Comparison of ENCODE assay signal across 8 mouse cellular contexts in the genomic region with DNA sequence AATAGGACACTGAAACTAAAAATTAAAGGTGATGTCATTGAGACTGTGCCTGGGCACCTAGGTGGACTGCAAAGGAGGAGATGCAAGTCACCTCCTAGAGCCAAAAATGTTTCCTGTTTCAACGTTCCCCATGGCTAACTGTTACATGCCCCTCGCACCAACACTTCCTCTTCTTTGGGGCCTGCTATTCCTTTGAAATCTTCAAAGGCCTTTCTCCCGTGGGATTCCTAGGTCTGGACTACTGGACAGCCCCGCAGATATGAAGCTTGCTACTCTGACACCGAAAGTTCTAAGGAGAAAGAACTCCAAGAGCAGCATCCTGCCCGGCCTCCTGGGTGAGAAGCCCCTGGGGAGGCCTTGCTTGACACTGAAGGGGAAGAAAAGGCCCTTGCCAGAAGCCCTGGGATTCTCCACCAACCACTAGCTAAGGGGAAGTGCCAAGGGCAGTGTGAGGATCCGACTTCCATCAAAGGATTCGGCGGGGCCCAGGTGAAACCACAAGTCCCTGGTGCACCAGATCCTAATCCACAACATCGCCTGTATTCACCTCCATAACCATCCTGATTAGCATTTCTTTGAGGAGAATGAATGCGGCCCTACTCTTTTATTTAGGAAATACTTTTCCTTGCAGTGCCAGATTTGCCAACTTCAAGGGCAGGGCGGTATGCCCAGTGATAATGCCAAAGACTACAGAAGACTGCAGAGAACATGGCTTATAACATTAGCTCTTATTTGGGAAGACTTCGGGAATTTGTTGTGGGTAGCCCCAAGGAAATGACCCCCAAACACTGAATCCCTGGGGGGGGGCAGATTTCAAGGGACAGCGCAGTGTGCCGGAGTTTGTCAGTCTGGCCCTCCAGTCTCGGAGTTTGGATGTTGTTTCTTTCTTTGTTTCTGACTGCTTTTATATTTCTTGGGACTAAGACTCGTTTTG. TPM values are rescaled to one million over a fixed set of nuclear protein-coding genes. Genes with fewer than 3 reads are reported as not detected.
A peak's percentile ranks its signal among the peaks of the same experiment; 100 is the strongest.
DNase-seq lines count a peak whose midpoint lies in the region; ATAC-seq lines count a peak whose summit lies in the region.

No protein-coding gene starts in this region.

- WGBS in kidney, embryonic 15.5 days = 24% methylated on average over 17 of the region's 17 CpGs
- 24% methylated on average over 17 of the region's 17 CpGs for WGBS in heart, embryonic 11.5 days (ENCODE audit: insufficient replicate concordance)
- 25% methylated on average over 17 of the region's 17 CpGs for WGBS in liver, embryonic 13.5 days (ENCODE audit: insufficient replicate concordance)
- 23% methylated on average over 17 of the region's 17 CpGs for WGBS in neural tube, embryonic 15.5 days

- H3K27me3 ChIP-seq in kidney, embryonic 15.5 days = no peaks in the 10 kb centered on the region
- no peaks in the 10 kb centered on the region for H3K27me3 ChIP-seq in heart, embryonic 11.5 days (ENCODE audit: control insufficient read depth, insufficient read depth, low read length)
- H3K27me3 ChIP-seq in liver, embryonic 13.5 days = peaks cover 61% of the 10 kb centered on the region
- H3K27me3 ChIP-seq in neural tube, embryonic 15.5 days (replicated peaks) = no peaks in the 10 kb centered on the region

- no peak overlapping the region for H3K27ac ChIP-seq in kidney, embryonic 15.5 days
- H3K27ac ChIP-seq in heart, embryonic 11.5 days (ENCODE audit: low read depth, low read length) = no peak overlapping the region
- H3K27ac ChIP-seq in liver, embryonic 13.5 days = no peak overlapping the region
- H3K27ac ChIP-seq in neural tube, embryonic 15.5 days (replicated peaks) = 0 out of 2 replicates have a peak overlapping the region, but pooled peaks have one; percentile 48

- DNase-seq in kidney, postnatal 14 days = no peak
- DNase-seq in NIH3T3 (ENCODE audit: low read depth) = peak; percentile 40
- no peak for DNase-seq in liver, embryonic 13.5 days
- DNase-seq in left cerebral cortex, adult 18-20 months (ENCODE audit: low spot score in 2 of 2) = no peak
- DNase-seq in thymus, postnatal 36 days = no peak

- peak overlapping the region; percentile 77 for H3K4me3 ChIP-seq in kidney, embryonic 15.5 days (replicated peaks)
- H3K4me3 ChIP-seq in heart, embryonic 11.5 days (ENCODE audit: low read depth, low read length) = peak overlapping the region; percentile 75
- peak overlapping the region; percentile 62 for H3K4me3 ChIP-seq in liver, embryonic 13.5 days (replicated peaks)
- peak overlapping the region; percentile 55 for H3K4me3 ChIP-seq in neural tube, embryonic 15.5 days (replicated peaks)

- peak overlapping the region; percentile 98 for H3K4me2 ChIP-seq in kidney, embryonic 15.5 days
- peak overlapping the region; percentile 94 for H3K4me2 ChIP-seq in heart, embryonic 11.5 days
- peak overlapping the region; percentile 74 for H3K4me2 ChIP-seq in liver, embryonic 13.5 days
- peak overlapping the region; percentile 85 for H3K4me2 ChIP-seq in neural tube, embryonic 15.5 days

- peak overlapping the region; percentile 71 for H3K9ac ChIP-seq in kidney, embryonic 15.5 days
- peak overlapping the region; percentile 84; the same call in 1 of the 2 replicates for H3K9ac ChIP-seq in heart, embryonic 11.5 days (ENCODE audit: low read depth, low read length)
- H3K9ac ChIP-seq in liver, embryonic 13.5 days = peak overlapping the region; percentile 64; the same call in 1 of the 2 replicates
- peak overlapping the region; percentile 79 for H3K9ac ChIP-seq in neural tube, embryonic 15.5 days (replicated peaks)

- H3K4me1 ChIP-seq in kidney, embryonic 15.5 days = peaks cover 43% of the 10 kb centered on the region
- peaks cover 26% of the 10 kb centered on the region for H3K4me1 ChIP-seq in heart, embryonic 11.5 days (ENCODE audit: control insufficient read depth, insufficient read depth, low read length)
- peaks cover 31% of the 10 kb centered on the region for H3K4me1 ChIP-seq in liver, embryonic 13.5 days (replicated peaks)
- peaks cover 49% of the 10 kb centered on the region for H3K4me1 ChIP-seq in neural tube, embryonic 15.5 days

- no peaks in the 10 kb centered on the region for H3K36me3 ChIP-seq in kidney, embryonic 15.5 days
- H3K36me3 ChIP-seq in heart, embryonic 11.5 days (ENCODE audit: control insufficient read depth, insufficient read depth, low read length) = no peaks in the 10 kb centered on the region
- no peaks in the 10 kb centered on the region for H3K36me3 ChIP-seq in liver, embryonic 13.5 days
- H3K36me3 ChIP-seq in neural tube, embryonic 15.5 days = no peaks in the 10 kb centered on the region

- no peak for ATAC-seq in kidney, embryonic 15.5 days (replicated peaks; ENCODE audit: low FRiP score)
- ATAC-seq in heart, embryonic 11.5 days (replicated peaks; ENCODE audit: insufficient number of reproducible peaks, low FRiP score, low TSS enrichment) = no peak
- no peak for ATAC-seq in liver, embryonic 13.5 days (ENCODE audit: low read depth)
- ATAC-seq in neural tube, embryonic 15.5 days (ENCODE audit: low FRiP score) = no peak

- H3K9me3 ChIP-seq in kidney, embryonic 15.5 days (replicated peaks) = no peaks in the 10 kb centered on the region
- H3K9me3 ChIP-seq in heart, embryonic 11.5 days (replicated peaks; ENCODE audit: control insufficient read depth, low read length) = no peaks in the 10 kb centered on the region
- no peaks in the 10 kb centered on the region for H3K9me3 ChIP-seq in liver, embryonic 13.5 days (replicated peaks)
- H3K9me3 ChIP-seq in neural tube, embryonic 15.5 days (replicated peaks) = no peaks in the 10 kb centered on the region

RNA-seq across cellular contexts. Expression of a gene that starts 1.3 kb away (rescaled TPM):
- 32.9 and 33.6 TPM in 2 replicates for polyA plus RNA-seq in kidney, embryonic 15.5 days (2015; fragmentation: Nextera tagmentation; extraction: Ambion mirVana)
- 32.7 and 33.2 TPM in 2 replicates for polyA plus RNA-seq in heart, embryonic 11.5 days (2014; fragmentation: Nextera tagmentation; extraction: Ambion mirVana)
- polyA plus RNA-seq in liver, embryonic 13.5 days (2015; fragmentation: Nextera tagmentation; extraction: Ambion mirVana) = 4.5 and 5.3 TPM in 2 replicates
- 53.2 and 56.8 TPM in 2 replicates for polyA plus RNA-seq in neural tube, embryonic 15.5 days (2015; fragmentation: Nextera tagmentation; extraction: Ambion mirVana)
- total RNA-seq in left cerebral cortex, adult 18-20 months (2021) = 10 to 100 TPM; 50.2 to 51.1 TPM

RNA-seq across cellular contexts. Expression of a gene that starts 11.1 kb away (rescaled TPM):
- polyA plus RNA-seq in kidney, embryonic 15.5 days (2015; fragmentation: Nextera tagmentation; extraction: Ambion mirVana) = 42.3 and 44.6 TPM in 2 replicates
- 31.4 and 36.5 TPM in 2 replicates for polyA plus RNA-seq in heart, embryonic 11.5 days (2014; fragmentation: Nextera tagmentation; extraction: Ambion mirVana)
- polyA plus RNA-seq in liver, embryonic 13.5 days (2015; fragmentation: Nextera tagmentation; extraction: Ambion mirVana) = 10.1 and 12.2 TPM in 2 replicates
- 36.3 and 40.1 TPM in 2 replicates for polyA plus RNA-seq in neural tube, embryonic 15.5 days (2015; fragmentation: Nextera tagmentation; extraction: Ambion mirVana)
- total RNA-seq in left cerebral cortex, adult 18-20 months (2021) = 10 to 100 TPM; 36.3 to 45.4 TPM
